Mouse (Mus musculus) liver, embryonic 15.5 days (tissue): Measurements from ENCODE around the gene Ndufaf8. TPM values are rescaled to one million over a fixed set of nuclear protein-coding genes. Genes with fewer than 3 reads are reported as not detected.
A peak's percentile ranks its signal among the peaks of the same experiment; 100 is the strongest.

ENCODE experiments used
- ATAC-seq: fragments of 200-750 bp; cut with Nextera tagmentation; 2 replicates; pipeline ENCODE4 v1.8.0; 2017; ENCODE audit warnings: moderate number of reproducible peaks, mild to moderate bottlenecking, moderate library complexity; ENCODE audit not compliant: insufficient read depth
- H3K27ac ChIP-seq: fragments of 300-500 bp; sonication (generic); replicated peaks from 2 replicates; pipeline ENCODE4 v1.5.1; 2015; ENCODE audit warnings: mild to moderate bottlenecking, inconsistent platforms
- H3K27me3 ChIP-seq: fragments of 300-500 bp; sonication (generic); 2 replicates; pipeline ENCODE4 v1.6.1; 2015; ENCODE audit warnings: mild to moderate bottlenecking, inconsistent platforms
- H3K36me3 ChIP-seq: fragments of 300-500 bp; sonication (generic); replicated peaks from 2 replicates; pipeline ENCODE4 v1.6.1; 2015; ENCODE audit warnings: moderate library complexity, mild to moderate bottlenecking, inconsistent platforms
- H3K4me1 ChIP-seq: fragments of 300-500 bp; sonication (generic); replicated peaks from 2 replicates; pipeline ENCODE4 v1.6.1; 2015; ENCODE audit warnings: inconsistent platforms
- H3K4me2 ChIP-seq: fragments of 300-500 bp; sonication (generic); 2 replicates; pipeline ENCODE4 v1.6.1; 2015; ENCODE audit warnings: moderate library complexity, mild to moderate bottlenecking, inconsistent platforms
- H3K4me3 ChIP-seq: fragments of 300-500 bp; sonication (generic); replicated peaks from 2 replicates; pipeline ENCODE4 v1.5.1; 2015; ENCODE audit warnings: mild to moderate bottlenecking, inconsistent platforms
- H3K9ac ChIP-seq: fragments of 300-500 bp; sonication (generic); 2 replicates; pipeline ENCODE4 v1.6.1; 2015; ENCODE audit warnings: moderate library complexity, mild to moderate bottlenecking, inconsistent platforms
- H3K9me3 ChIP-seq: fragments of 300-500 bp; sonication (generic); replicated peaks from 2 replicates; pipeline ENCODE4 v1.6.1; 2016; ENCODE audit warnings: inconsistent platforms
- WGBS: fragments of 180-500 bp; shearing (Covaris S2); methylation state at CpG from one replicate; pipeline ENCODE4 v1.1.7; 2015; ENCODE audit warnings: mixed read lengths; ENCODE audit not compliant: insufficient replicate concordance; 5-methylcytosine and 5-hydroxymethylcytosine counted together
- polyA plus RNA-seq: library from polyadenylated mRNA; unstranded; fragments of >200 nt; fragmentation: Nextera tagmentation; extraction: Ambion mirVana; gene quantifications from 2 replicates; pipeline ENCODE4 v1.2.1, GENCODE M21; 2015

Gene Ndufaf8
- polyA plus RNA-seq, 1 experiment from 2014 or later: 38.9 TPM

GRCm38 (mm10) chr11:120086702-120087152, 12.0 kb upstream of the Ndufaf8 start, which contains the start of gene Cep131:
Gene Cep131, minus strand, starts transcription at chr11:120086827.
- no peaks in the 10 kb centered on the region for H3K27me3 ChIP-seq
- H3K4me3 ChIP-seq: peak within 1 kb of the TSS; percentile 91
- peak; percentile 100 for ATAC-seq
- H3K4me1 ChIP-seq: peaks cover 27% of the 10 kb centered on the region
- under 1% methylated on average over 42 of the region's 42 CpGs for WGBS
- H3K4me2 ChIP-seq: peak within 1 kb of the TSS; percentile 99
- H3K27ac ChIP-seq: peak within 1 kb of the TSS; percentile 67
- peak within 1 kb of the TSS; percentile 94 for H3K9ac ChIP-seq
- peaks cover 17% of the 10 kb centered on the region for H3K36me3 ChIP-seq
- H3K9me3 ChIP-seq: no peaks in the 10 kb centered on the region

- Histone ChIP-seq H3K4me3 (no peak overlapping the region), H3K9ac (no peak overlapping the region), H3K36me3 (peaks cover 47% of the 10 kb centered on the region), H3K4me2 (no peak overlapping the region), H3K27ac (no peak overlapping the region), H3K4me1 (peaks cover 23% of the 10 kb centered on the region), H3K27me3 (no peaks in the 10 kb centered on the region), H3K9me3 (no peaks in the 10 kb centered on the region)
- ATAC-seq: no peak
- WGBS: 74% methylated on average over 4 of the region's 4 CpGs
These were observed 8.1 kb upstream of the Ndufaf8 start for GRCm38 (mm10) chr11:120090661-120091060.

GRCm38 (mm10) chr11:120092817-120093591, 5.7 kb upstream of the Ndufaf8 start:
- peaks cover 48% of the 10 kb centered on the region for H3K36me3 ChIP-seq
- H3K4me1 ChIP-seq: peaks cover 13% of the 10 kb centered on the region
- H3K9ac ChIP-seq: no peak overlapping the region
- no peaks in the 10 kb centered on the region for H3K9me3 ChIP-seq
- H3K27ac ChIP-seq: no peak overlapping the region
- H3K4me2 ChIP-seq: no peak overlapping the region
- H3K4me3 ChIP-seq: no peak overlapping the region
- no peaks in the 10 kb centered on the region for H3K27me3 ChIP-seq
- WGBS: 75% methylated on average over 23 of the region's 23 CpGs
- no peak for ATAC-seq

GRCm38 (mm10) chr11:120101036-120101435, 2.3 kb downstream of the Ndufaf8 start:
- Histone ChIP-seq H3K4me2 (no peak overlapping the region), H3K4me3 (no peak overlapping the region), H3K36me3 (peaks cover 28% of the 10 kb centered on the region), H3K9me3 (no peaks in the 10 kb centered on the region), H3K4me1 (peaks cover 27% of the 10 kb centered on the region), H3K27me3 (no peaks in the 10 kb centered on the region), H3K27ac (no peak overlapping the region; the same call in 1 of the 2 replicates), H3K9ac (no peak overlapping the region)
- no peak for ATAC-seq
- WGBS: 3% methylated on average over 3 of the region's 3 CpGs

DNA sequence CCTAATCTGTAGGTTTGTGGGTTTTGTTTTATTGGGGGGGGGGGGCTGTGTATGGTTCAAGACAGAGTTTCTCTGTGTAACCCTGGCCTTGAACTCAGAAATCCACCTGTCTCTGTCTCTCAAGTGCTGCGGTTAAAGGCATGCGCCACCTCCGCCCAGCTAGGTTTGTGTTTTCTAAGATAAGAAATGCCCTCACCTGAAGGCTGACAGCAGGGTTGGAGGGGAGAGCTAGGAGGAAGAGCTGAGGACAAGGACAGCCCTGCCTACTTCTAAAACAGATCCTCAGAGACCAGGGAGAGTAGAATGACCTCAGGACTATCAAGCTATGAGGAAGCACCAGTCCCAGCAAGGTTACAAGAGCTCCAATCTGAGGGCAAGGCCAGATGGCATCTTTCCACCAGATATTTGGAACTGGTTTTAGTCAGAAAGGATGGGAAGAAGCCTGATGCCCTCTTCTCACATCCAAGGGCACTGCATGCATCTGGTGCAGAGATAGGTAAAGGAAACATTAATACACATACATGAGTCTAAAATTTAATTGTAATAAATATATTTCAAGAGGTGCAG, 4.8 kb downstream of the Ndufaf8 start:
- 49% methylated on average over 3 of the region's 3 CpGs for WGBS
- Histone ChIP-seq H3K27ac (no peak overlapping the region), H3K36me3 (peaks cover 53% of the 10 kb centered on the region), H3K9me3 (no peaks in the 10 kb centered on the region), H3K4me3 (no peak overlapping the region), H3K9ac (no peak overlapping the region), H3K4me2 (no peak overlapping the region), H3K4me1 (peaks cover 16% of the 10 kb centered on the region), H3K27me3 (no peaks in the 10 kb centered on the region)
- ATAC-seq: no peak

GRCm38 (mm10) chr11:120107026-120107425, 8.3 kb downstream of the Ndufaf8 start:
- Histone ChIP-seq H3K27ac (no peak overlapping the region), H3K4me3 (no peak overlapping the region), H3K9ac (no peak overlapping the region), H3K9me3 (no peaks in the 10 kb centered on the region), H3K4me1 (0 out of 2 replicates have a peak, but pooled peaks cover 2% of the 10 kb centered on the region), H3K27me3 (no peaks in the 10 kb centered on the region), H3K36me3 (peaks cover 75% of the 10 kb centered on the region), H3K4me2 (no peak overlapping the region)
- WGBS: 54% methylated on average over 2 of the region's 2 CpGs
- ATAC-seq: no peak

- 0 out of 2 replicates have a peak, but pooled peaks cover 2% of the 10 kb centered on the region for H3K4me1 ChIP-seq
- H3K36me3 ChIP-seq: peaks cover 82% of the 10 kb centered on the region
- ATAC-seq: no peak
- no peak overlapping the region for H3K4me2 ChIP-seq
- no peaks in the 10 kb centered on the region for H3K27me3 ChIP-seq
- WGBS: 71% methylated on average over 9 of the region's 9 CpGs
- H3K27ac ChIP-seq: no peak overlapping the region
- no peak overlapping the region for H3K9ac ChIP-seq
- H3K9me3 ChIP-seq: no peaks in the 10 kb centered on the region
- no peak overlapping the region for H3K4me3 ChIP-seq
These were observed 9.1 kb downstream of the Ndufaf8 start for GRCm38 (mm10) chr11:120107796-120108195.

DNA sequence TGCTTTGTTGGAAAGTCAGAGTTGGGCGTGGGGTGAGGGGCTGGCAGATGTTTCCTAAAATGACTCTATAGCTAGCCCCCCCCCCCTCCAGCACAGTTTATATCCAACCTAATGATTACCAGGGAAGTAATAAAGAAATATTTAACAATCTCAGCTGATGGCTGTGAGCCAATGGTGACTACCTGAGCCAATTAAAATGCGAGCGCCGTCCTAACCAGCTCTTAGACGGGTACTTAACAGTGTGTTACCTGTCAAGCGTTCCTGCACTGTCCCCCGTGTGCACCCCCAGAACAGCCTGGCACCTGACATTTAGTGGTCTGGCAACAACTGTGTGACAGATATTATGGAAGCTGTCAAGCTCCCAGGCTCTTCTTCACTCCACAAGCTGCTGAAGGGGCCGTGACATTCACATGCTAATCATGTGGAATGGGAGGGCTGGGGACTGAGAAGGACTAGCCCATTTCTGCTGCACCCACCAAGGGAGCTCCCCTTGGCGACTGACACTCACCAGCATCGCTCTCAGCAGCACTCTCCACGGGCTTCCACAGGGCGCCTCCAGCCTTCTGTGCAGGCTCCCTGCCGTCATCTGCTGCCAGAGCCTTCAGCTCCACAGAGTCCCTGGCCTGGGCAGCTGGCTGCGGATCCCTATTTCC, 11.0 kb downstream of the Ndufaf8 start:
- Histone ChIP-seq H3K9me3 (no peaks in the 10 kb centered on the region), H3K4me2 (no peak overlapping the region), H3K9ac (no peak overlapping the region), H3K4me3 (no peak overlapping the region), H3K27ac (no peak overlapping the region), H3K36me3 (peaks cover 80% of the 10 kb centered on the region), H3K27me3 (no peaks in the 10 kb centered on the region), H3K4me1 (no peaks in the 10 kb centered on the region)
- no peak for ATAC-seq
- WGBS: 81% methylated on average over 14 of the region's 14 CpGs

- H3K27me3 ChIP-seq: no peaks in the 10 kb centered on the region
- ATAC-seq: no peak
- H3K4me2 ChIP-seq: no peak overlapping the region
- no peak overlapping the region for H3K27ac ChIP-seq
- WGBS: 79% methylated on average over 7 of the region's 7 CpGs
- no peak overlapping the region for H3K4me3 ChIP-seq
- H3K36me3 ChIP-seq: peaks cover 80% of the 10 kb centered on the region
- no peak overlapping the region for H3K9ac ChIP-seq
- H3K4me1 ChIP-seq: no peaks in the 10 kb centered on the region
- H3K9me3 ChIP-seq: no peaks in the 10 kb centered on the region
These were observed 11.8 kb downstream of the Ndufaf8 start for GRCm38 (mm10) chr11:120110554-120110953.

DNA sequence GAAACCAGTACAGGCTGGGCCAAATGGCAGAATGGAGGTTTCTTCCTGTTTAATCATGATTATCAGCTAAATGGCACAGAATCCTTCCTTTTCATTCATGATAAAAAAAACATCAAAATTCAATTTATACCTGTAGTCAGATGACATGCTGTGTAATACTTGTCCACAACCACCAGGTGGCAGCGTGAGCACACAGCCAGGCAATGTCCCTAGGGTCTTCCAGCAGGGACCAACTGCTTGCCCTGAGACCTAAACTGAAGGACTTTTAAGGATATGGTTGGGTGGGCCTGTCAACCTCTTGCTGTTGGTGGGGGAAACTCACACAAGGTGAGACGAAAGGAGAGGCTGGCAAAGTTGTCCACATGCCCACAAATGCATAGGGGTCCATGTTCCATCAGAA, 12.3 kb downstream of the Ndufaf8 start:
- Histone ChIP-seq H3K27ac (no peak overlapping the region), H3K4me1 (no peaks in the 10 kb centered on the region), H3K27me3 (no peaks in the 10 kb centered on the region), H3K9me3 (no peaks in the 10 kb centered on the region), H3K36me3 (peaks cover 80% of the 10 kb centered on the region), H3K4me3 (no peak overlapping the region), H3K4me2 (no peak overlapping the region), H3K9ac (no peak overlapping the region)
- 19% methylated on average over 2 of the region's 2 CpGs for WGBS
- no peak for ATAC-seq

- H3K27ac ChIP-seq: no peak overlapping the region
- no peaks in the 10 kb centered on the region for H3K9me3 ChIP-seq
- peaks cover 80% of the 10 kb centered on the region for H3K36me3 ChIP-seq
- H3K4me2 ChIP-seq: no peak overlapping the region
- 76% methylated on average over 4 of the region's 4 CpGs for WGBS
- H3K9ac ChIP-seq: no peak overlapping the region
- no peaks in the 10 kb centered on the region for H3K27me3 ChIP-seq
- H3K4me1 ChIP-seq: no peaks in the 10 kb centered on the region
- no peak overlapping the region for H3K4me3 ChIP-seq
- no peak for ATAC-seq
These were observed 13.4 kb downstream of the Ndufaf8 start for GRCm38 (mm10) chr11:120112136-120112535.
